Mouse (Mus musculus): ENCODE measurements around the gene Ccnd3. TPM values are rescaled to one million over a fixed set of nuclear protein-coding genes. Genes with fewer than 3 reads are reported as not detected.
"Not testable (repeated sequence)": the region's sequence is repeated elsewhere in the genome, so short reads cannot be mapped to it uniquely, and the experiment has no call there.

Ccnd3 gene
- total RNA-seq, 2 experiments from 2014 or later, result 408 to 430 TPM

DNA sequence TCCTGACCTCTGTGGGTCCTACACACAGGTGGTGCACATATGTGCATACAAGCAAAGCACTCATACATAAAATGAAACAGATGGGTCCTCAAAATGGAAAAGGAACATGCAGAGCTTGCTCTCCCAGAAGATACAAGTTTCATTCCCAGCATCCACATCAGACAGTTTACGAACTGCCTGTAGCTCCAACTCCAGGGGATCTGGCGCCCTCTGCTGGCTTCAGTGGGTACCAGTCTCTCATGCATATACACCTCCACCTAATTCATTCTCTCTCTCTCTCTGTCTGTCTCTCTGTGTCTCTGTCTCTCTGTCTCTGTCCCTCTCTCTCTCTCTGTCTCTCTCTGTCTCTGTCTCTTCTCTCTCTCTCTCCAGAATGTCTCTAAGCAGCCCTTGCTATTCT is 22.4 kb upstream of the Ccnd3 start:
- peak; percentile 74 to 83 for DNase-seq

DNA sequence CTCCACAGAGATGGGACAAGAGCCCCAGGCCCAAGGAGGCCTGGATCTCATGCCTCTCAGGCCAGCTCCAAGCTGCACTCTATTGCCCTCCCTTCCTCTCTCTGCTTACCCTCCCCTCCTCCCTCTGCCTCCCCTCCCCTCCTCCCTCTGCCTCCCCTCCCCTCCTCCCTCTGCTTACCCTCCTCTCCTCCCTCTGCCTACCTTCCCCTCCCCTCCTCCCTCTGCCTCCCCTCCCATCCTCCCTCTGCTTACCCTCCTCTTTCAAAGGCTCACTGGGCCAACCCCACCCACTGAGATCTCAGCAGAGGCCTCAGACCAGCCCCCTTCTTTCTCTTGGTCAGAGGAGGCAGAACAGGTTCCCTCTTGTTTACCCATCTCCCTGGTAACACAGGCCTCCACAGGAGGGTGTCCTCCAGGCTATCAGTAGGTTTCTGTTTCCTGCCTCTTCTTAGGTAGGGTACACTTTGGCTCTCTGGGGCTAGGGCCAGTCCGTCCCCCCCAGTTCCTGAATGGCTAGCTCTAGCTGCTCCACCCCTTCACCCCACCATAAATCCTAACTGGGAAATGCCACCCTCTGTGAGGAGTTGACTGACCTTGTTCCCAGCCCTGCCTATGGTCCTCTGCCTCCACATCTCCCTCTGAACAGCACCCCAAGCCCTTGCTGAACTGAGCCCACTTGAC is 20.5 kb upstream of the Ccnd3 start:
- no peak for DNase-seq

DNA sequence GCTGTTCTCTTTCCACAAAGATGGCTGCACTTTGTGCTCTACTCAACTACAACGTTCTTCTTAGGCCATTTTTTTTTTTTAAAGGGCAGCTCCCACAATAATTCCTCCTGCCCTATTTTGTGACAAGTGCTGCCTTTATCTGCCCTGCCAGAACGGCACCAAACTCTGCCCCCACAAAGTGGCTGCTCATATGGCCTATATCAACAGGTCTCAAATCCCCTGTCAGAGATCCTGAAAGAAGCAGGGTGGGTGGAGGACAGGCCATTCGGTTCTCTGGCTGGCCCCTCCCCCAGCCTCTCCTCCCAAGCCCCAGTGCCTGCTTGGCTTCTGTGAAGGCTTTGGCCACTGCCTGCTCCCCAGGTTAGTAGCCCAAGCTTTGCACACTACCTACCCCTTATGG is 19.9 kb upstream of the Ccnd3 start:
- no peak for DNase-seq

DNA sequence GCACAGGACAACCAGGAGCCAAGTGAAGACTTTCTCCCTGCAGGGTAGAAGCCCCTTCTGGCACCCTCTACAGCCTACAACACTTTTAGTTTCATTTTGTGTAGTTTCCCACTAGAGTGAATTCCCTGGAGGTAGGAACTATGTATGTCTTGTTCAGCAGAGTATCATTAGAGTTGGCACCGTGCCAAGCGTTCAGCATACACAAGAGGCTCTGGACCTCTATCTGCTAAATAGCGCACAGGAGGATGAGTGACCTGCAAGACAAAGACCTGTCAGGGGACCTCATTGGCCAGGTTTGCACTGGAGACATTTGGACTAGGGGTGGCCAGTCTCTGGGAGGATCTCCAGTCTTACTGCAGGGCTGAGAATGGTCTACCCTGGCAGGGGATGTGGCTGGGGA is 19.1 kb upstream of the Ccnd3 start:
- DNase-seq, result no peak

DNA sequence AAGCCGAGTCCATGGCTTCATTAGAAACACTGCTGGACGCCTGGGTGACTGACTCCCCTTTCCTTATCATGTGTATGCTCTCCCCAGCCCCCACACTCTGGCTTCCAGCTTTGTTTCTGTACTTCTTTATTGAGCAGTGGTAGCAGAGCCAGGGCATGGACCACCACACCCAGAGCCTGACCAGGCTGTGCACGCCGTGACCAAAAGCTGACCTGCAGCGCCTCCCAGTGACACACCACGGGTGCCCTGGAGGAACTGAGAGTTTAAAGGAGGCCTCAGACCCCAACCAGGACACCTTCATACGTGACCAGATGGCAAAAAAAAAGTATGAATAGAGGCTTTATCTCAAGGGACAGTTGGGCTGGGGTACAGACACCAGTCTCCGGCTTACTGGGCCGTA is 14.1 kb upstream of the Ccnd3 start:
- no peak for DNase-seq

DNA sequence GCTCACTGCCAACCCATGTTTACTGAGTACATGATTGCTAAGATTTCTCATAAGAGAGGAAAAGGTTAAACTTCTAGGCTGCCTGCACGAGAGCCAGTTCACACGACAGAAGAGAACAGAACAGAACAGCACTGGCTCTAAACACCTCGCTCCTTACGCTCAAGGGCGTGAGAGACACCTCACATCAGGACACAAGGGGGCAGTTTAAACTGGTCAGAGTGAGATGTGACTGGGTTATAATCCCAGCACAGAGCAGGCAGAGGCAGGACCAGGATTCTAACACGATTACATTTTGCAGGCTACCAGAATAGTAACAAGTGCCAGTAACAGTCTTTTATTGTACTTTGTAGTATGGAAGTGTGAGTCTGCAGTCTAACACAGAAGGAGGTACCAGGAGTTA is 12.1 kb upstream of the Ccnd3 start:
- DNase-seq, result no peak

DNA sequence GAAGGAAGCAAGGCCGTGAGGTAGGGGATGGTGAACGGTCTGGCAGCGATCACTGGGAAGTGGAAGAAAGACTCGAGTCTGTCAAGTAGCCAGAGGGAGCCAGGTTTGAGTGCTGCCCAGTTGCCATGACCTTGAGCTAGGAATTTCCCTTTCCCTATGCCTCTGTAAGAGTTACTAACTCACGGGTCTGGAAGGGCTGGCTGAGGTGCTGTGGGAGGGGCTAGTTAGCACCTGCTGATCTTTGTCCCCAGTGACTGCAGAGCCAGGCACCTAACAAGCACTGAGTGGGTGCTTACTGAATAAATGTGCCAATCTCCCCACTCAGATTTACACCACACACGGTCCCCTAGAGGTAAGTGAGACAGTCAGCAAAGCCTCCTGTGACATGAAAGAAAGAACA is 11.2 kb upstream of the Ccnd3 start:
- DNase-seq, result no peak

DNA sequence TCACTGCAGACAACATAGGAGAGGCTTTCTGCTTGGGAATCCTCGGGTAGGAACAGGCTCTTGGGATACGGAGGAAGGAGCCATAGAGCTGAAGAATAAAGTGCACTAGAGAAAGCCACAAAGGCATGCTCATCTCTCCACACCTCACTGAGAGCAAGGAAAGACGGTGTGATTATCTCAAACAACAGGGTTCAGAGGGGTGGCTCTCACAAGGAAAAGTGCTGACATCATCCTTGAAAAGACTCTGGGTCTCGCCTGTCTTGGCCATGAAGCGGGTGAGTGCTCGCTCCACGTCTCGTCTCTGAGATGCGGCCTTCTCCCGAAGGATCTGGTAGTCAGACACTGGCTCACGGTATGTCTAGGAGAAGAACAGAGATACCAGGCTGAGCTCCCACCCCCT is 10.7 kb upstream of the Ccnd3 start:
- no peak for DNase-seq

DNA sequence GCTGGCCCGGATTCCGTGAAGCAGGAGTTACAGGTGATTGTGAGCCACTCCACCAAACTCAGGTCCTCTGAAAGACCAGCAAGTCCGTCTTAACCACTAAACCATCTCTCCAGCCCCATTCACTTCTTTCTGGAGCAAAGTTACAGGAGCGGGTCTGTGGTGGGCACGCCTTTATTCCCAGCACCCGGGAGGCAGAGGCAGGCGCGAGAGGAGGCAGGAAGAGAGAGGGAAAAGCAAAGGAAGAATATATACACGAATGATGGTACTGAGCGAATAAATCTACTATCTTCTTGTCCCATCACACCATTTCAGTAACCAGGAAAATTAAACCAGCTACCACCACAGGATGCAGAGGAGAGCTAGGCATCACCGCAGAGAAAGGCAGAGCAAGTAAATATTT is 3.3 kb upstream of the Ccnd3 start:
- no peak for DNase-seq

DNA sequence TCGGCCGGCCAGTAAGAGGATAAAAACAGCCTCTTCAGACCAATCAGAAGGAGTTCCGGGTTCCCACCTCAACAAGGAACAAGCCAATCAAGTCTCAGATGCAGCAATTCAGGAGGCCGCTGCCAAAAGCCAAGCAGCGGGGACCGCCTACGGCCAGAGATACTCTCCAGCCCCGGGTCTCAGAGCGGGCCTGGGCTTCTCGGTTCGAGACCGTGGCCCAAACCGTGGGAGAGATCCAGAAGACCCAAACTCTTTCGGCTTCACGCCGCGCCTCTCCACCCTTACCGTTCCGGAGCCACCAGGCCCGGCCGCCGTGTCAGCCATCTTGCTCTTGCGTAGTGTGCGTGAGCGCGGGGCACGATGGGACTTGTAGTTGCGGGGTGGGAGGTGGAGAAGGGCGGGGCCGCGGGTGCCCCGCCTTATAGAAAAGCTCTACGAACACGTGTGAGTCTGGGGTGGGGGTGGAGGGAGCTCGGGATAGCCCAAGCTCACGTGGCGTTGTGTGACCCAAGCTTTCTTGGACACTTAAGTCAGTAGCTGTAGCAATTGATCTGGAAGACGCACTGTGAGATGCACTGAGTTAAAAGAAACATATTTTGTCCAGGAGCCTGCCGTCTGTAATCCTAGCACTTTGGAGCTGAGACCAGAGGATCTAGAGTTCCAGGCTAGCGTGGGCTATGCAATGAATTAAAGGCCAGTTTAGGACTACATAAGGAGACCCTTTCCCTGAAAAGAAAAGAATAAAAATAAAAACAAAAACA is 2.7 kb upstream of the Ccnd3 start, which contains the start of gene Taf8:
Gene Taf8, minus strand, starts transcription at position 347 of the 761 bp plus-strand sequence.
- DNase-seq, result peak; percentile 95

DNA sequence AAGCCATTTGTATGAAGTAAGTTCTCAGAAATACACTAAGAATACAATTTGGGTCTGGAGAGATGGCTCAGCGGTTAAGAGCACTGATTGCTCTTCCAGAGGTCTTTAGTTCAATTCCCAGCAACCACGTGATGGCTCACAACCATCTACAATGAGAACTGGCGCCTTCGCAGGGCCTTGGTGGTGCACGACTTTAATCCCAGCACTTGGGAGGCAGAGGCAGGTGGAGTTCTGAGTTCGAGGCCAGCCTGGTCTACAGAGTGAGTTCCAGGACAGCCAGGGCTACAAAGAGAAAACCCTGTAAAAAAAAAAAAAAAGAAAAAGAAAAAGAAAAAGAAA is 2.2 kb upstream of the Ccnd3 start:
- DNase-seq, result not testable (repeated sequence)

DNA sequence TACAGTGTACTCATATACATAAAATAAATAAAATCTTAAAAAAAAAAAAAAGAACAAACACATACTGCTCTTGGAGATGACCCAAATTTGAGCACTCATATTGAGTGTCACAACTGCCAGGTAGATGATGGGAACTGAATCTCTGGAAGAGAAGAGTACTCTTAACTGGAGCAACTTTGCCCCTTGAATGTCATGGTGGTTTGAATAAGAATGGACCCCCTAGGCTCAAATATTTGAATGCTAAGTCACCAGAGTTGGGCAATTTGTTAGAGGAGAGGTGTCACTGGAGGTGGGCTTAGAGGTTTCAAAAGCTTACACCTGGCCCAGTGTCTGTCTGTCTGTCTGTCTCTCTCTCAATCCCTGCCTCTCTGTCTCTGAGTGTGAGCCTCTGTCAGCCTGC is 1.2 kb upstream of the Ccnd3 start:
- no peak for DNase-seq

DNA sequence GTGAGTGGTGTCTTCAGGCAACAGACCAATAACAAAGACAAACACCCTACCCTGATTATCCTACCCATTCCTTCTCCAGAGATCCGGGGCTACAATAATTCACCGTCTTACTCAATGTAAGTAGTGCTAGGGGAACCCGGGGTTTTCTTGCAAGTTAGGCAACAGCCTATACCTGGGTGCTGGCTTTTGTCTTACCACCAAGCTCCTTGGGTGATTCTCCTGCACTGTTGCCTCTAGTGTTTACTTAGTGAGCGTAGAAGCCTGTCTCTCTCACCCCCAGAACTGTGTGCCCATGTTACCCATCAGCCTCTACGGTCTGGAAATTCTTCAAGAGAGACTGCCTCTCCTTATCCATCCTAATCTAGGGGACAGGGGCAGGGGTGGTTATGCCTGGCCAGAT is 623 bp upstream of the Ccnd3 start:
- no peak for DNase-seq

DNA sequence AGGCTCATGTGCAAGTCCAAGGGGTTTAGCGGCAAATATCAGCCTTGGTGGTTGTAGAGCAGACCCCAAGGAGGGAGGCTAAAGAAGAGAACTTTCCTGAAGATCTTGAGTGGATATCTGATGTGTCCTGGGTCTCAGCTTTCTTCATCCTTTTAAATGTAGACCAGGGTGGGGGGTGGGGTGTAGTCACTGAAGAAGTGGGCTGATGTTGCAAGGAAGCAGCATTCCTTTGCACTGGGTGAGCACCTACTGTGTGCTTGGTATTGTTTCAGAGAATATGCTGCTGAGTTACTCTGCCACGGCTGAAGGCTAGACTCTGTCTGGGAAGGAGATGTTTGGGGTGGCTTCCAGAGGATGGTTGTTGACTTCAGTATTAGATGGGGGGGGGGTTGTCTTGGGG is 715 bp downstream of the Ccnd3 start:
- no peak for DNase-seq

DNA sequence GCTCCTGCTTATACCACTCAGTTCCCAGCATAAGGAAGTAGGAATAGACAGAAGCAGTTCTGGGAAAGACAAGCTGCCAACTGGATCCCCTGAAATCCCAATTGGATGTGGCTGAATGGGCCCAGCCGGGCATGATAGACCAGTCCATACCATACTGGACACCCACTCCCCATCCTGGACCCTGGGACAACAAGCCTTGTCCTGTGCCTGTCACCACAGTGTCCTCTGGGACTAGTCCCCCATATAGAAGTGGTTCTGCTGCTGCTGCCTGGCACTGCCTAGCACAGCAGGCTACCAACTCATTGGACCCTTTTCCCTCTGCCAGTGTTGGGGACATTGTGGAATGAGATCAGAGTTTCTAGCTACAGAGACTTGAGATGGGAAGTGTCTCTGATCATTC is 1.2 kb downstream of the Ccnd3 start:
- no peak for DNase-seq

DNA sequence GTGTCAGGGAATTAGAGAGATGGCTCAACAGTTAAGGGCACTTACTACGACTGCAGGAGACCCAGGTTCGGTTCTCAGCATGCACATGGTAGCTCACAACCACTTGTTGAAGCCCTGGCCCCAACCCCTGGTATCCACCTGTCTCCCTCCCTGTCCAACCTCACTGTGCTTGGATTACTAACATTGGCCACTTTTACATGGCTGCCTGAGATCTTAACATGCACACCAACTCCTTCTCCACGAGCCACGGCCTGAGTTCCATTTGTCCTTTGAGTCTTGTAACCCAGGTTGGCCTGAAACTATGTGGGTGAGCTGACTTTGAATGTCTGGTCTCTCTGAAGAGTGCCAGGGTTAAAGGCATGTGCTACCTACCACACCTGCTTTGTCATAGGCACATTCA is 1.8 kb downstream of the Ccnd3 start:
- no peak for DNase-seq

DNA sequence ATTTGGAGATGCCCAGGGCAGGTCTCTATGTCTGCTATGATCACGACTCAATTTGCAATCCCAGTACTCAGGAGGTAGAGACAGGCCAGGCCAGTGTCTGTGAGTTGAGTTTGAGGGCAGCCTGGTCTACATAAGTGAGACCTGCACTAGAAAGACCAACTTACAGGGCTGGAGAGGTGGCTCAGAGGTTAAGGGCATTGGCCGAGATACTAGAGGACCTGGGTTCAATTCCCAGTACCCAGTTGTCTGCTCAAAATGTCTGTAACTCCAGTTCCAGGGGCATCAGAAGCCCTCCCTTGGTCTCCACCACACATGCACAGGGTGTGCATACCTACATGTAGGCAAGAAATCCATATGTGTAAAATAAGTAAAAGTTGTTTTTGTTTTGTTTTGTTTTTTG is 2.7 kb downstream of the Ccnd3 start:
- no peak for DNase-seq

DNA sequence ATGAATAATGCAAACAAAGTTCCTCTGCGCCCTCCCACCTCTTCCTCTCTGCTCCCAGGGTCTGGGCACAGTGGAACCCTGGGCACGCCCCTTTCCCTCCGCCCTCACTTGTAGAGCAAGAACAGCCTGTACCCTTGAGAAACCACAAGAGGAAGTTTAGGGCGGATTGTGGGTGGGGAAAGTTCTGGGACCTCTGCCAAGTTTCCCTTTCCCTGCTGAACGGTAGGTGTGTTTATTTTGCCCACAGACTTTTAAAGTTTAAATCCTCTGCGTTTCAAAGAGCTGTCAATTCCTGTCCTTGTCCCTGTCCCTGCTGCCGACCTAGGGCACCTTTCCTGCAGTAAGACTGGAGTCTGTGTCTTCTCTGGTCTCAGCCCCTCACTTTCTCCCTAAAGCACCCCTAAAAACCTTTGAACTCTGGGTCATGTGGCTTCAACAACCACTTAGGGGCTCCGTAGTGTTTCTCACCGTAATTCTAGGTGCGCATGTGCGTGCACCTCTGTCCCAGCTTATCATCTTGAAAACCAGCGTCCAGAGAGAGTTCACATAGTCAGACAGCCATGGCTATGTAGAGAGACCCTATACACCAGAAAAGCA is 3.3 kb downstream of the Ccnd3 start:
- DNase-seq, result peak; percentile 95 to 96

DNA sequence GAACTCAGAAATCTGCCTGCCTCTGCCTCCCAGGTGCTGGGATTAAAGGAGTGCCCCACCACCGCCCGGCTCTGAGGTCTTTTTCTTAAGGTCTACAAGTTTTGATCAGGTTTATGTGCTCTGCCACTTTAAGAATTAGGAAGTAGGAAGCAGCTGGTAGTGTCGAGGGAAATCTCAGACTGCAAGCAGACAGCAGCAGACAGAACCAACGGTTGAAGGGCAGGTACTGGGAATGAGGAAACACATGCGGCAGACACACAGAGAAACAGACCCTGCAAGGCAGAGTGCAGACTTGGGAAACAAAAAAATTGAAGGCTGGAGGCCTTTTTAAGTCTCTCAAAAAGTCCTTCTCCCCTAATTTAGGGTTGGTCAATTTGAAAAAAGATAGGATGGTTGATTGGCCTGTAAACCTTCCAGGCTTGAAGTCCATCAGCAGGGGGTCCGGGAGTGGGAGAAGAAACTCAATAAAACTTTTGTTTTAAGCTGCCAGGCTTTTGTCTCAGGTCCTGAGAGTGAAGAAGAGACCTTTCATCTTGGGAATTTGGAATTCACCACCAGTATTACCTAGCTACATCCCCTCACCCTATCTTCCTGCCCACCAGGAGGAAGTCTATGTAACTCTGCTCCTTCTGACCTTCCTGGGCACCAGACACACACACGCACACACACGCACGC is 4.3 kb downstream of the Ccnd3 start:
- DNase-seq, result no peak

DNA sequence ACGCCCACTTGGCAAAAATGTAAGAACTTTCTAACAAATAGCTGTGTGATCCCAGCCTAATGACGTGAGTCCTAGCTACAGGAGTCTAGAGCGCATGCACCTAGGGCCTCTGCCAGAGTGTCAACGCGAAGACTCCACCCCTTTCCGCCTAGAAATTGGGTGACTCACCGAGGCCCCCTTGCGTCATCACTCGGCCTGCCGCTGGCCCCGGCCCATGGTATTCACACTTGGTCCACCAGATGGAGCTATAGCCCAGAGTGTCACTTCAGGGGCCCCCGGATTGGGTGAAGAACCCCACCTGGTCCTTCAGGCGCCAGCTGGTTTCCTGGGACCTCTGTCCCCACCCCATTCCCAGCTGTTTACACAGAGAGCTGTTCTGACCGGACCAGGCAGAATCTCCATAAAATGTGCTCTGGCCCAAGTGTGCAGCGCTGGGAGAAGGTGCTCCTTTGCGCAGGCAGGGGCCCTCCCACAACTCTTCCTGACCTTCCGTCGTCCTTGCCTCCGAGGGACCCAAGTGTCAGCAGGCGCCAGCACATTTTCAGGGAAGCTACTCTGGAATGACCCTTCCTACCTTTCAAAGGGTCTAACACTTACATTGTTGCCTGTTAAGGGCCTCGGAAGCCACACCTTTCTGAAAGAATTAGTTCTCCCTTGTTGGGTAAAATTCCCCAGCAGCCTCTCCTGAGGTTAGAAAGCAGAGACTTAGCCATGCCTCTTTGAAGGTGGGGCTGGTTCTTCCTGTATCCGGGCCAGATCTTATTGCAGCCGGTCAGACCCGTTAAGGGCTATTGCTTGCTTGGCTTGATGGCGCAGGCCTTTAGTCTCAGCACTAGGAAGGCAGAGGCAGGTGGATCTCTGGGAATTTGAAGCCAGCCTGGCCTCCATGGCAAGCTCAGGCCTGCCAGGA is 6.5 kb downstream of the Ccnd3 start:
- DNase-seq, result peak; percentile 97 to 98

DNA sequence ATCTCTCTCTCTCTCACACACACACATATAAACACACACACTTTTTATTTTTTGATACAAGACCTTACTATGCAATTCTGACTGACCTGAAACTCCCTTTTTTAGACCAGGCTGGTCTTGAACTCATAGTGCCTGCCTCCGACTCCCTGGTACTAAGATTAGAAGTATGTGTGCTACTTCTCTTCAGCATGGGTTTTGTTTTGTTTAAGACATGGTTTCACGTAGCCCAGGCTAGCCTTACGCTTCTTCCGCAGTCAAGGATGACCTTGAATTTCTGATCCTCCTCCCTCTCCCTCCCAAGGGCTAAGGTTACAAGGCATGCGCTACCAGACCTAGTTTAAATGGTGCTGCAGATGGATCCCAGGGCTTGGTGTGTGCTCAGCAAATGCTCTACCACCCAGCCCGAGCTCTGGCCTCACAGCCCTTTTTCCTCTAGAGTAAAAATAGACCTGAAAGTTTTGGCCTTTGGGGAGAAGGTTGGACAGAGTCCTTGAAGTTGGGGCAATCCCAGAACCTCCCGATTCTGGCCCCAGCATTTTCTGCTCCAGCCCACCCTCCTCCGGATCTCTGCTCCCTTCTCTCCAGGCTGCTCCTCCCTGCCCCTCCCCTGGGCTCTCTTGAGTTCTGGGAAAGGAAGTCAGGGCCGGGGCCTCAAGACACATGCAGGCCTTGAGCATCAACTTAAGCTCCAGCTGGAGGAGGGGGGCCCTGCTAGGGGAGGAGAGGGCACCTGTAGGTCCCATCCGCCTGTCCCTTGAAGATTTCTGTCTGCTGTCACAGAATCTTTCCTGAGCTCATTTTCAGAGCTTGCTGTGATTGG is 8.3 kb downstream of the Ccnd3 start:
- no peak for DNase-seq
